Mouse (Mus musculus): Measurements from ENCODE around the gene Zfp108.
"Not testable (repeated sequence)": the region's sequence is repeated elsewhere in the genome, so short reads cannot be mapped to it uniquely, and the experiment has no call there.

Zfp108 gene

DNA sequence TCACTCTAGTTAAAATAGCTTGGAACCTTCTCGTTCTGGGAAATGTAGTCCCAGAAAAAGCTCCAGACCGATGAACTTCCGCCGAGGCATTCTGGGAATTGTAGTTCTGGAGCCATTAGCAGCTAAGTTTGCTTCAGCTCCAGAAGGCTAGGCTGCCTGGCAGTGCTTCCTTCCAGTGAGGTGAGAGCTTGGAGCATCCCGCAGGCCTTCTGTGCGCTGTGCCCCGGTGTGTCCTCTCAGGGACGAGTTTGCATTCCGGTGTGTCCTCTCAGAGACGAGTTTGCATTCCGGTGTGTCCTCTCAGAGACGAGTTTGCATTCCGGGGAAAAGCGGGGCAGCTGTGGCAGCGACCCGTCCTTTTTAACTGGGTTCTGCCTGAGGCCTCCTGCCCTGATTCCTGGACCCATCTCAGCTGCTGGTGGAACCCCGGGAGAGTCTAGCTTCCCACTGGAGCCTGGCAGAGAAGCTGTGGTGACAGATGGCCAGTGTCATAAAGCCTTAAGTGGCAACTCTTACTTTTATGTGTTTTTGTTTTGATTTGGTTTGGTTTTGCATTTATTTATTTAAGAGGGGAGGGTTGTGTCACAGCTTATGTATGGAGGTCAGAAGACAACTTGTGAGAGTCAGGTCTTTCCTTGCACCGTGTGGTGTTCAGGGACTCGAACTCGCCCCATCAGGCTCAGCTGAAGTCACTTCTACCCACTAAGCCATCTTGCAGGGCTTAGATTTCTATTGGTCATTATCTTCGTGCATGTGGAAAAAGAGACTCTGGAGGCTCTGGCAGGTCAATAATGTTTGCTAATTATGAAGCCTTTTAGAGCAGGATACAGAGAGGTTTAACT, at the start of gene Zfp108:
TSS of gene Zfp108 (plus strand) at position 162 of the 842 bp plus-strand sequence.
- peak; percentile 91 for DNase-seq (ENCODE audit: low spot score)

GRCm38 (mm10) chr7:24207488-24208261, 46.9 kb upstream of the Zfp108 start:
- peak; percentile 85 for DNase-seq (ENCODE audit: low spot score)

DNA sequence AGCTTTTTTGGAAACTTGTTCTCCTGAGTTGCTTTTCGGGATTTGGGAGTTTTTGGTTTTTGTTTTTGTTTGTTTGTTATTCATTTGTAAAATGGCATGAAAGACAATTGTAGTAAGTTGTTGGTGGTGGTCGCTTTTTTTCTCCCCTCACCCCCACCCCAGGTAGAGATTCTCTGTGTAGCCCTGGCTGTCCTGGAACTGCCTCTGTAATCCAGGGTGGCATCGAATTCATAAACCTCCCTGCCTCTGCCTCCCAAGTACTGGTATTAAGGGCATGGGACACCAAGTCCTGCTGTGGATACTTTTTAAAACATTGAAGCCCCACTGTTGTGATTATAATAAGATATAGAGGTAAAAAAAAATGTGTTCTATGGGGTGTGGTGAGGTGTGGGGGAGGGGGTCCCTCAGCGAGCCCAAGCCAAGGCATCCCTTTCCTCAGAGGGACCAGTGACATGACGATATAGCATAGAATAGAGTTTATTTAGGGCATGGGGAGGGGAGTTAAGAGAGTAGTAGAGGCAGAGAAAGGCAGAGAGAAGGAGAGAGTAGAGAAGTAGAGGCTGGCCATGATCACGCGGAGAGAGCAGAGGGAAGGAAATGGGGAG, 46.2 kb upstream of the Zfp108 start:
- DNase-seq (ENCODE audit: low spot score) = no peak

DNA sequence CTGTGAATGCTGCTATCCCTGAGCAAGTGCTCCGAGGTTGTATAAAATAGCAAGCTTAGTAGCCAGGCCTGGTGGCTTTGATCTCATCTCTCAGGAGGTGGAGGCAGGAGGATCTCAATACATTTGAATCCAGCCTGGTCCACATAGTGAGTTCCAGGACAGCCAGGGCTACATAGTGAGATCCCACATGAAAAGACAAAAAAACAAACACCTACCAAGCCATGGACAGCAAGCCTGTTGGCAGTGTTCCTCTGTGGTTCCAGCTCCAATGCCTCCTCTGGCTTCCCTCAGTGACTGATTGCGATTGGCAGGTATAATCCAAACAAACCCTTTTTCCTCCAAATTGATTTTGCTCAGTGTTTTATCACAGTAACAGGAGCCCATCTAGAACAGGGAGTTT, 44.3 kb upstream of the Zfp108 start:
- no peak for DNase-seq (ENCODE audit: low spot score)

DNA sequence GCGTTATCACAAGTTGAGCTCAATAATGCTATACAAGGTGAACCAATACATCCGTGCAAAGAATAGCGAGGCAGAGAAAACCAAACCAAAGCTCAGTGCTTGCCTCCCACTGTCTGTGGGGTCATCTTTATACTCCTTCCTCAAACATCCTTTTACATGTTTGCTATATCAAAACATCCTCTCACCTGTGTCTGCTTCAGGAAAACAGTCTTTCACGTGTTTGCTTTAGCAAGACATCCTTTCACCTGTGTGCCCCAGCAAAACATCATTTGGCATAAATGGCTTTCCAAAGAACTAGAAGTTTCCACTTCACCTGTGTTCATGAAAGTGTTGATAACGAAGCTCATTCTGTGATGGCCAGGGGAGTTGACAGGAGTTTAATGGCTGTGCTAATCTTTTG, 43.3 kb upstream of the Zfp108 start, which contains the start of gene Zfp111:
TSS of gene Zfp111 (minus strand) at position 101 of the 400 bp plus-strand sequence.
- DNase-seq (ENCODE audit: low spot score) = no peak

DNA sequence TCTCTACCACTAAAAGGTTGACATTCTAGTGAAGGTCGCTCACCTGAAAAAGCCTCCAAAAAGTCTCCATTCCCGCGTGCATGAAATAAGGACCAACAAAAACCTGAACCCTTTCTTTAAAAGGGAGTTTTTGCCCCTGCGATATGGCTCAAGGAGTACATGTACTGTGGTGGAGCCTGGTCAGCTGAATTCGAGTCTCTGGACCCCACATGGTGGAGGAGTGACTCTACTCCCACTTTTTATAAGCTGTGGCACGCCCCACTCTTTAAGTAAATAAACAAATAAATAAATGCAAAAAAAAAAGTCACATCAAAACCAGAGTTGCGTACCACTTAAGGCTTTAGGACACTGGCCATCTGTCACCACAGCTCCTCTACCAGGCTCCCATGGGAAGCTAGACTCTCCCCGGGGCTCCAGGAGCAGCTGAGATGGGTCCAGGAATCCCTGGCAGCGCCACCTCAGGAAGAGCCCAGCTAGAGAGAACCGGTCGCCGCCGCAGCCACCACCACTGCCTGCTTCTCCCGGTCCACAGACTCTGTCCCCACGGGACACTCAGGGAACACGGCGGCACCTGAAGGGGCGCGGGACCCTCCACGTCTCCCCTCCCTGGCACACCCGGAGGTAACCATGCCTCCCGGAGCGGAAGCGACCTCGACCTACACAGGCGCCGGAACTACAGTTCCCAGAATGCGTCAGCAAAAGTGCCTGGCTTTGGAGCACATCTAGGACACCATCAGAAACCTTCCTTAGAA, 17.4 kb upstream of the Zfp108 start, which contains the start of gene Zfp109:
TSS of gene Zfp109 (minus strand) at position 521 of the 752 bp plus-strand sequence.
- peak; percentile 75 for DNase-seq (ENCODE audit: low spot score)

- no peak for DNase-seq (ENCODE audit: low spot score)
Observed at GRCm38 (mm10) chr7:24253779-24254615, 597 bp upstream of the Zfp108 start.

DNA sequence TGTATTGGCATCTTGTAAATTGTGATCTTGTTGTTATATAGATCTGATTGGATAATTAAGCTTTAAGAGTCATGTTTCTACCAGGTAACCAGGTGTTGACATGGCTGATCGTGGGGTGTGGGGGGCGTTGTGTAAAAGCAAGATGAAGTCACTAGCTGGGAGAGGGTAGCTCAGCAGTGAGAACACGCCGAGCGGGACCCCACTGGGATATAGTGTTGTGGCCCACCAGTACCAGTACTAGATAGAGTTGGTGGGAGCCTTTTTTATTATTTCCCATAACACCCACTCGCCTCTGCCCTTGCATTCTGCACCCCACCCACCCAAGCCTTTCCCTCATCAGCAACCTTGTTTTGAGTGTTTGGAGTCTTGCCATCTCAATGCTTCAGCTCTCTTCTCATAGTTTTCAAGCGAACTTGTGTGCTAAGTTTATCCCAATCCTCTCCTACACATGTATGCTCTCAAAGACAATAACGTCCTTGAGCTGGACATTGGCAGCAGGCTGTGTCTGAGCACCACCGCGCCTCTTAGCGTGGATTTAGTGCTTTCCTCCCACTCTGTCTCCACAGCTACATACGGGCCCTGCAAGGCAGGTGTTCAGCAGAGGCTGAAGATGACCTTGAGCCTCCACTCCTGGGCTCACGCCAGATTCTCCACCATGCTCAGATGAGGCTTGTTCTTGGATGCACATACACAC, 4.9 kb downstream of the Zfp108 start:
- no peak for DNase-seq (ENCODE audit: low spot score)

GRCm38 (mm10) chr7:24260000-24260312, 5.4 kb downstream of the Zfp108 start:
- no peak for DNase-seq (ENCODE audit: low spot score)

DNA sequence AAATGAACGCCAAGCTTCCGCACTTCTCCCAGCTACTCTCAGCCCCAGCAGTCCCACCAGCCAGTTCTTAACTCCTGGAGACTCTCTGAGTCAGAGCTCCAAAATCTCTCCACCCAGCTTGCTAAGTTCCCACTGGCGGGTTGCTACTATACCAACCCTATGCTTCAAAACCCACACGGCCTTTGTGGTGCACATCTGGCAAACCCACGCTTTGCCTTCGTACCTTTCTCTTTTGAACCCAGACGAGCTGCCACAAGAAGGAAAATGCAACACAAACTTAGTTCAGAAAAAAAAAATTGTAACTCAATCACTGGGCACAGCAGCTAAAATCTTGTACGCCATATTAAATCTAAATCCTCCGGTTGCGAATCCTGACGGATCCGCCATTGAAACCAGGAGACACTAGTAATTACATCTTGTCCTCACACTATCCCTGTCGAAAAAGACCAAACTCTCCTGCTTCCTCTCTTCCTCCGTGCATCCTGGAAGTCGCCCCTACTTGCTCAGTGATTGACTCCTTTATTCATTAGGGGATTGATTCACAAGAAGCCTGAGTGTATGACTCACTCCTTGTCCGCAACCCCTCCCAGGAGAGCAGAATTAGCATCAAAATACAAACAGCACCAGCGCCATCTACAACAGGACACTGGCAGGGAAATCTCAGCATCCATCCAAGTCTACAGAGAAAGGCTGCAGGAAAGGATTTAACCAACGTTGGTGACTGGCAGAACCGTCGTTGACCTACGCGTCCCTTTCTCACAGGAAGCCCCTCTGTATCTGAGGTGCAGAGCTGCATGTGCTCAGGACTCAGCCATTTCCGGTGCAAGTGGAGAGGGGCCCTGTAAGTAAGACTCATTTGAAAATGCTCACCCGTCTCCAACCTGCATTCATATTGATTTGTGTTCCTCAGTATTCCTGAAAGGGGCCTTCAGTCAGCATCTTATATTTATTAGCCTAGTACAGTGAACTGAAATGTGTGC, 13.9 kb downstream of the Zfp108 start:
- DNase-seq (ENCODE audit: low spot score) = no peak

- no peak for DNase-seq (ENCODE audit: low spot score)
Observed at GRCm38 (mm10) chr7:24269256-24269655, 14.7 kb downstream of the Zfp108 start.

DNA sequence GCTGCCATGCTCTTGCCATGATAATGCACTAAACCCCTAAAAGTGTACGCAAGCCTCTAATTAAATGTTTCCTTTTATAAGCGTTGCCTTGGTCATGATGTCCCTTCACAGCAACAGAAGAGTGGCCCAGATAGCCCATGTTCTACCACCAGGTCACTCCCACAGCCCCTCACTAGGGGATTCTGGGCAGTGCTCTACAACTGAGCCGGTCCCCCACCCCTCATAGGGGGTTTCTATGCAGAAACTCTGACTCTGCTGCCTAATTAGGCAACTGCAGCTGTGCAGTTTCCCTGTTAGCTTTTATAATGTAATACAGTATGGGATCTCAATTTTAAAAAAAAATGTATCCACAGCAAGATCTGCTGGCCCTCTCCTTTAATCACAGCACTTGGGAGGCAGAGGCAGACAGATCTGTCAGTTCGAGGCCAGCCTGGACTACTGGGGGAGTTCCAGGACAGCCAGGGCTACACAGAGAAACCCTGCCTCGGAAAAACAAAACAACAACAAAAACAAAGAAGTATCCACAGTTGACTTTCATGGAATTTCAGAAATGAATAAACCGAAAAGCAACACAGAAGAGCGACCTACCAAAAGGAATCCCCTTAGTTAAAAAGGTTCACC, 15.2 kb downstream of the Zfp108 start:
- DNase-seq (ENCODE audit: low spot score) = no peak

GRCm38 (mm10) chr7:24270288-24270672, 15.7 kb downstream of the Zfp108 start, which contains the start of gene Zfp93:
Gene Zfp93 (plus strand): TSS chr7:24270420.
- peak; percentile 91 for DNase-seq (ENCODE audit: low spot score)

GRCm38 (mm10) chr7:24271191-24271590, 16.6 kb downstream of the Zfp108 start:
- no peak for DNase-seq (ENCODE audit: low spot score)

DNA sequence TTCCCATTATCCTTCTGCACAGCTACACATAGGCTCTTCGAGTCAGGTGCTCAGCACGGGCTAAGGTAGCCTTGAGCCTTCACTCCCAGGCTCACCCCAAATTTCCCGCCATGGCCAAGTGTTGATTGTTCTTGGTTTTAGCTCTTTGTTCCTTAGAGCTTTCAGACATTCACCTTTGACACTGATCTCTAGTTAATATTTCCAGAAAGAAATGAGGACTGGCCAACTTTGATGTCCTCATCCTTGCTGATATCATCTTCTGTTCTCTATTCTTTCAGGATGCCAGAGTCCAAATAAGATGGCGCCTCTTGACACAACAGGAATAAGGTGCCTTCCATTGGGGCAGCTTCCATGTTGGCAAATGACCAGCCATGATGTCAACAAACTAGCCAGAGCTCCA, 19.9 kb downstream of the Zfp108 start:
- no peak for DNase-seq (ENCODE audit: low spot score)

DNA sequence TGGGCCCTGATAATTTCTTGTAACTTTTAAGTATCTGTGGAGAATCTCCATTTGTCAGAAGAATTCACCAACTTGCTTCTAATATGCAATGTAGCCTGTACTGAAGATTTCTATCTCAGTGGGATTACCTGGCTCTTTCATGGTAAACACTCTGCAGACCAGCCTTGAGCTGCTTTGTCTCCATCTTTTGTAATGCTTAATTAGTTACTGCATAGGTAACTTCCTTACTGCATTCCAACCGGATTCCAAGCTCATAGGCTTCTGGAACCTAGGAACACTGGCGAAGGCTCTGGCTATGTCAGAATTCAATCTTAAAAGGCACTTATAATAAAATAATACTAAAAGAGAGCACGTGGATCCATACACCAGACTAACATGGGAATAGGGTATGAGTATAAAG, 24.2 kb downstream of the Zfp108 start:
- not testable (repeated sequence) for DNase-seq (ENCODE audit: low spot score)

GRCm38 (mm10) chr7:24280031-24280857, 25.6 kb downstream of the Zfp108 start:
- DNase-seq (ENCODE audit: low spot score) = peak; percentile 29

GRCm38 (mm10) chr7:24280858-24281145, 26.2 kb downstream of the Zfp108 start:
- no peak for DNase-seq (ENCODE audit: low spot score)

All from retina, embryonic 14.5 days (tissue).